Mouse (Mus musculus): Measurements from ENCODE around the gene Ppil1. TPM values are rescaled to one million over a fixed set of nuclear protein-coding genes. Genes with fewer than 3 reads are reported as not detected.
A peak's percentile ranks its signal among the peaks of the same experiment; 100 is the strongest.
"Not testable (repeated sequence)": the region's sequence is repeated elsewhere in the genome, so short reads cannot be mapped to it uniquely, and the experiment has no call there.

Gene Ppil1
- polyA plus RNA-seq, 1 experiment from 2014 or later = 178 TPM

- H3K4me2 ChIP-seq = no peak overlapping the region
- H3K4me3 ChIP-seq (replicated peaks) = no peak overlapping the region
- H3K4me1 ChIP-seq (replicated peaks) = peaks cover 9% of the 10 kb centered on the region; the same call in 1 of the 2 replicates
- no peak for ATAC-seq (ENCODE audit: insufficient number of reproducible peaks, insufficient read depth, low FRiP score, low TSS enrichment, low read depth)
- H3K36me3 ChIP-seq = peaks cover 77% of the 10 kb centered on the region
- no peaks in the 10 kb centered on the region for H3K27me3 ChIP-seq
- 82% methylated on average over 15 of the region's 15 CpGs for WGBS
- no peak overlapping the region for H3K27ac ChIP-seq
- no peak overlapping the region for H3K9ac ChIP-seq (replicated peaks)
- H3K9me3 ChIP-seq = no peaks in the 10 kb centered on the region
Measured at GRCm38 (mm10) chr17:29251608-29252390, 12.2 kb downstream of the Ppil1 start.

GRCm38 (mm10) chr17:29251006-29251405, 13.0 kb downstream of the Ppil1 start:
- not testable (repeated sequence) for H3K27me3 ChIP-seq; ATAC-seq (ENCODE audit: insufficient number of reproducible peaks, insufficient read depth, low FRiP score, low TSS enrichment, low read depth); H3K4me3 ChIP-seq (replicated peaks); H3K9ac ChIP-seq (replicated peaks); H3K27ac ChIP-seq; H3K4me2 ChIP-seq; H3K9me3 ChIP-seq
- 91% methylated on average over 14 of the region's 14 CpGs for WGBS
- Histone ChIP-seq H3K36me3 (peaks cover 69% of the 10 kb centered on the region), H3K4me1 (replicated peaks) (peaks cover 12% of the 10 kb centered on the region)

GRCm38 (mm10) chr17:29249512-29249911, 14.5 kb downstream of the Ppil1 start:
- WGBS = 63% methylated on average over 9 of the region's 9 CpGs
- no peak overlapping the region for H3K4me3 ChIP-seq (replicated peaks)
- peaks cover 27% of the 10 kb centered on the region for H3K4me1 ChIP-seq (replicated peaks)
- no peak overlapping the region for H3K27ac ChIP-seq
- ATAC-seq (ENCODE audit: insufficient number of reproducible peaks, insufficient read depth, low FRiP score, low TSS enrichment, low read depth) = no peak
- H3K27me3 ChIP-seq = no peaks in the 10 kb centered on the region
- no peak overlapping the region for H3K4me2 ChIP-seq
- no peak overlapping the region for H3K9ac ChIP-seq (replicated peaks)
- peaks cover 56% of the 10 kb centered on the region for H3K36me3 ChIP-seq
- no peaks in the 10 kb centered on the region for H3K9me3 ChIP-seq

- peaks cover 27% of the 10 kb centered on the region for H3K4me1 ChIP-seq (replicated peaks)
- no peak for ATAC-seq (ENCODE audit: insufficient number of reproducible peaks, insufficient read depth, low FRiP score, low TSS enrichment, low read depth)
- WGBS = 79% methylated on average over 13 of the region's 13 CpGs
- no peak overlapping the region for H3K9ac ChIP-seq (replicated peaks)
- peaks cover under 1% of the 10 kb centered on the region; the same call in 1 of the 2 replicates for H3K27me3 ChIP-seq
- no peaks in the 10 kb centered on the region for H3K9me3 ChIP-seq
- H3K4me2 ChIP-seq = no peak overlapping the region
- no peak overlapping the region for H3K27ac ChIP-seq
- no peak overlapping the region for H3K4me3 ChIP-seq (replicated peaks)
- H3K36me3 ChIP-seq = peaks cover 43% of the 10 kb centered on the region
Measured at GRCm38 (mm10) chr17:29247881-29248280, 16.1 kb downstream of the Ppil1 start.

GRCm38 (mm10) chr17:29246602-29247001, 17.4 kb downstream of the Ppil1 start:
- WGBS = 14% methylated on average over 5 of the region's 5 CpGs
- no peaks in the 10 kb centered on the region for H3K9me3 ChIP-seq
- no peak for ATAC-seq (ENCODE audit: insufficient number of reproducible peaks, insufficient read depth, low FRiP score, low TSS enrichment, low read depth)

GRCm38 (mm10) chr17:29245725-29246124, 18.3 kb downstream of the Ppil1 start:
- Histone ChIP-seq H3K36me3 (peaks cover 22% of the 10 kb centered on the region), H3K27ac (no peak overlapping the region), H3K4me3 (replicated peaks) (no peak overlapping the region), H3K9ac (replicated peaks) (no peak overlapping the region), H3K9me3 (no peaks in the 10 kb centered on the region), H3K4me2 (no peak overlapping the region; the same call in 1 of the 2 replicates), H3K27me3 (peaks cover 7% of the 10 kb centered on the region; the same call in 1 of the 2 replicates), H3K4me1 (replicated peaks) (peaks cover 22% of the 10 kb centered on the region)
- WGBS = 33% methylated on average over 7 of the region's 7 CpGs
- no peak for ATAC-seq (ENCODE audit: insufficient number of reproducible peaks, insufficient read depth, low FRiP score, low TSS enrichment, low read depth)

More at GRCm38 (mm10) chr17:29246602-29247001, 17.4 kb downstream of the Ppil1 start:
- peaks cover 22% of the 10 kb centered on the region for H3K4me1 ChIP-seq (replicated peaks)
- H3K27me3 ChIP-seq = peaks cover 7% of the 10 kb centered on the region; the same call in 1 of the 2 replicates
- 0 out of 2 replicates have a peak overlapping the region, but pooled peaks have one; percentile 35 for H3K27ac ChIP-seq
- H3K4me2 ChIP-seq = no peak overlapping the region
- H3K9ac ChIP-seq (replicated peaks) = no peak overlapping the region
- H3K4me3 ChIP-seq (replicated peaks) = no peak overlapping the region
- peaks cover 31% of the 10 kb centered on the region for H3K36me3 ChIP-seq

GRCm38 (mm10) chr17:29244912-29245311, 19.1 kb downstream of the Ppil1 start:
- Histone ChIP-seq H3K4me2 (peak overlapping the region; percentile 40), H3K4me3 (replicated peaks) (no peak overlapping the region), H3K27ac (peak overlapping the region; percentile 53; the same call in 1 of the 2 replicates), H3K9me3 (no peaks in the 10 kb centered on the region), H3K4me1 (replicated peaks) (peaks cover 22% of the 10 kb centered on the region), H3K9ac (replicated peaks) (peak overlapping the region; percentile 31; the same call in 1 of the 2 replicates), H3K27me3 (peaks cover 14% of the 10 kb centered on the region), H3K36me3 (peaks cover 14% of the 10 kb centered on the region)
- WGBS = 17% methylated on average over 11 of the region's 12 CpGs
- ATAC-seq (ENCODE audit: insufficient number of reproducible peaks, insufficient read depth, low FRiP score, low TSS enrichment, low read depth) = no peak

- no peaks in the 10 kb centered on the region for H3K36me3 ChIP-seq
- no peak overlapping the region for H3K27ac ChIP-seq
- peak overlapping the region; percentile 67 for H3K9ac ChIP-seq (replicated peaks)
- H3K9me3 ChIP-seq = no peaks in the 10 kb centered on the region
- peak overlapping the region; percentile 68 for H3K4me3 ChIP-seq (replicated peaks)
- H3K27me3 ChIP-seq = peaks cover 71% of the 10 kb centered on the region
- ATAC-seq (ENCODE audit: insufficient number of reproducible peaks, insufficient read depth, low FRiP score, low TSS enrichment, low read depth) = no peak
- H3K4me2 ChIP-seq = peak overlapping the region; percentile 100
- peaks cover 23% of the 10 kb centered on the region for H3K4me1 ChIP-seq (replicated peaks)
- WGBS = 2% methylated on average over 22 of the region's 23 CpGs
Measured at GRCm38 (mm10) chr17:29238421-29238945, 25.5 kb downstream of the Ppil1 start.

- Histone ChIP-seq H3K4me1 (replicated peaks) (peaks cover 23% of the 10 kb centered on the region), H3K9me3 (no peaks in the 10 kb centered on the region), H3K36me3 (no peaks in the 10 kb centered on the region), H3K27me3 (peaks cover 71% of the 10 kb centered on the region), H3K4me3 (replicated peaks) (peak within 1 kb of the TSS; percentile 68), H3K4me2 (peak within 1 kb of the TSS; percentile 100), H3K9ac (replicated peaks) (peak within 1 kb of the TSS; percentile 67), H3K27ac (no peak within 1 kb of the TSS)
- WGBS = 0% methylated on average over 71 of the region's 73 CpGs
- ATAC-seq (ENCODE audit: insufficient number of reproducible peaks, insufficient read depth, low FRiP score, low TSS enrichment, low read depth) = no peak
Measured at GRCm38 (mm10) chr17:29237772-29238420, 26.1 kb downstream of the Ppil1 start, which contains the start of gene Cpne5. Gene Cpne5, minus strand, starts transcription at chr17:29238167.

- peak overlapping the region; percentile 67 for H3K9ac ChIP-seq (replicated peaks)
- no peaks in the 10 kb centered on the region for H3K9me3 ChIP-seq
- peak overlapping the region; percentile 100 for H3K4me2 ChIP-seq
- no peaks in the 10 kb centered on the region for H3K36me3 ChIP-seq
- H3K4me1 ChIP-seq (replicated peaks) = peaks cover 23% of the 10 kb centered on the region
- peak overlapping the region; percentile 68 for H3K4me3 ChIP-seq (replicated peaks)
- WGBS = under 1% methylated on average over 32 of the region's 32 CpGs
- ATAC-seq (ENCODE audit: insufficient number of reproducible peaks, insufficient read depth, low FRiP score, low TSS enrichment, low read depth) = no peak
- no peak overlapping the region for H3K27ac ChIP-seq
- H3K27me3 ChIP-seq = peaks cover 65% of the 10 kb centered on the region
Measured at GRCm38 (mm10) chr17:29237267-29237771, 26.7 kb downstream of the Ppil1 start.

GRCm38 (mm10) chr17:29236111-29236510, 27.9 kb downstream of the Ppil1 start:
- no peak overlapping the region for H3K4me2 ChIP-seq

More at GRCm38 (mm10) chr17:29236111-29236510, 27.9 kb downstream of the Ppil1 start:
- no peak overlapping the region for H3K27ac ChIP-seq
- 49% methylated on average over 7 of the region's 7 CpGs for WGBS
- H3K27me3 ChIP-seq = peaks cover 64% of the 10 kb centered on the region
- no peak overlapping the region for H3K4me3 ChIP-seq (replicated peaks)
- H3K4me1 ChIP-seq (replicated peaks) = peaks cover 23% of the 10 kb centered on the region
- H3K9ac ChIP-seq (replicated peaks) = no peak overlapping the region
- no peak for ATAC-seq (ENCODE audit: insufficient number of reproducible peaks, insufficient read depth, low FRiP score, low TSS enrichment, low read depth)
- no peaks in the 10 kb centered on the region for H3K36me3 ChIP-seq
- no peaks in the 10 kb centered on the region for H3K9me3 ChIP-seq

All from limb, embryonic 12.5 days (tissue).